Mouse (Mus musculus) midbrain, embryonic 16.5 days (tissue): ENCODE data around the gene Tdrd12. TPM values are rescaled to one million over a fixed set of nuclear protein-coding genes. Genes with fewer than 3 reads are reported as not detected.
"Not testable (repeated sequence)": the region's sequence is repeated elsewhere in the genome, so short reads cannot be mapped to it uniquely, and the experiment has no call there.

Experiments
- ATAC-seq: fragments of 200-750 bp; cut with Nextera tagmentation; 2 replicates; pipeline ENCODE4 v1.8.0; 2017; ENCODE audit warnings: moderate TSS enrichment
- H3K27ac ChIP-seq: fragments of 300-500 bp; sonication (generic); 2 replicates; pipeline ENCODE4 v1.5.1; 2014; ENCODE audit warnings: mild to moderate bottlenecking, low read length, mixed read lengths
- H3K27me3 ChIP-seq: fragments of 300-500 bp; sonication (generic); 2 replicates; pipeline ENCODE4 v1.6.1; 2014; ENCODE audit warnings: low read depth, low read length, mixed read lengths; ENCODE audit not compliant: control insufficient read depth, insufficient read depth
- H3K36me3 ChIP-seq: fragments of 300-500 bp; sonication (generic); 2 replicates; pipeline ENCODE4 v1.6.1; 2014; ENCODE audit warnings: mild to moderate bottlenecking, low read length, moderate library complexity, mixed read lengths; ENCODE audit not compliant: control insufficient read depth, insufficient read depth
- H3K4me1 ChIP-seq: fragments of 300-500 bp; sonication (generic); 2 replicates; pipeline ENCODE4 v1.6.1; 2014; ENCODE audit warnings: mild to moderate bottlenecking, low read length, mixed read lengths; ENCODE audit not compliant: control insufficient read depth, insufficient read depth
- H3K4me2 ChIP-seq: fragments of 300-500 bp; sonication (generic); 2 replicates; pipeline ENCODE4 v1.6.1; 2014; ENCODE audit warnings: mild to moderate bottlenecking, low read length, mixed read lengths
- H3K4me3 ChIP-seq: fragments of 300-500 bp; sonication (generic); 2 replicates; pipeline ENCODE4 v1.5.1; 2014; ENCODE audit warnings: low read depth, mild to moderate bottlenecking, low read length, moderate library complexity, mixed read lengths
- H3K9ac ChIP-seq: fragments of 300-500 bp; sonication (generic); 2 replicates; pipeline ENCODE4 v1.6.1; 2014; ENCODE audit warnings: low read depth, low read length, mixed read lengths
- H3K9me3 ChIP-seq: fragments of 300-500 bp; sonication (generic); replicated peaks from 2 replicates; pipeline ENCODE4 v1.6.1; 2014; ENCODE audit warnings: mild to moderate bottlenecking, low read length, mixed read lengths; ENCODE audit not compliant: control insufficient read depth, poor library complexity, severe bottlenecking
- WGBS: fragments of 180-500 bp; shearing (Covaris S2); extraction: QIAGEN DNeasy Blood & Tissue Kit; methylation state at CpG from one replicate; pipeline ENCODE4 v1.1.7; 2014; 5-methylcytosine and 5-hydroxymethylcytosine counted together
- polyA plus RNA-seq: library from polyadenylated mRNA; unstranded; fragments of >200 nt; fragmentation: Nextera tagmentation; extraction: Ambion mirVana; gene quantifications from 2 replicates; pipeline ENCODE4 v1.2.1, GENCODE M21; 2015

Tdrd12 gene
- polyA plus RNA-seq, 1 experiment from 2014 or later, result 0.63 TPM

DNA sequence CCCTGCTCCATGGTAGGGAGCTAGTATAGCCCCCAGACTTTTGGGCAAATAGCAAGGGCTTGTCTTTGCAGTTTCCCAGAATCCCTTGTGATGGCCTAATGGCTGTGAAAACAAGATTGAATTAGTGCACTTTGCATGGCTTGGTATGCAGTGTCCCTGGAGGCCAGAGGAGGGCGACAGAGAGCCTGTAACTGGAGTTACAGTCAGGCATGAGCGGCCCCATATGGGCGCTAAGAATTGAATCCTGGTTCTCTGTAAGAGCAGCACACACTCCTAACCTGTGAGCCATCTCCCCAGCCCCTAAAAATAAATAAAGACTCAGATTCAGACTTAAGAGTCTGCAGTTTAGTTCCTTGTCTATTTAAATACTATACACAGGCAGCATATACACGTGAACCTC is 42.3 kb upstream of the Tdrd12 start:
- peaks cover 9% of the 10 kb centered on the region for H3K4me1 ChIP-seq
- H3K9me3 ChIP-seq, result no peaks in the 10 kb centered on the region
- no peak for ATAC-seq
- H3K27me3 ChIP-seq, result peaks cover 21% of the 10 kb centered on the region
- H3K36me3 ChIP-seq, result no peaks in the 10 kb centered on the region
- no peak overlapping the region for H3K27ac ChIP-seq
- no peak overlapping the region for H3K4me3 ChIP-seq
- WGBS, result 37% methylated on average over 4 of the region's 4 CpGs
- no peak overlapping the region for H3K9ac ChIP-seq
- no peak overlapping the region for H3K4me2 ChIP-seq

DNA sequence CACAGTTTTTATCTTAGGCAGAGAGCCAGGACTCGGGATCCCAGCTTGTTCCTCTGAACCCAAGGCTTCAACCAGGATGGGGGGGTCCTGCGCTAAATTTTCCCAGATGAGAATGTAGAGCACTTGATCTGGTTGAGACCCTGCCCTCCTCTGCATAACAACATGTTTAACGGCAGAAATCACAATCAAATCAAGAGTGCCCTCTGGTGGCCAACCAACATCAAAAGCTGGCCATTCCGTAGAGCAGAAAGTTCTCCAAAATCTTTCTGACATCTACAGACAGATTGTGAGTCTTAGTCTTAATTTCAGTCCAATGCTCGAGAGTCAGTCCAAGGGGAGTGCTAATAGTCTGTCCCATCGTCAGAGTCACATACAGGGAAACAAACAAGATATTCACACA is 33.3 kb upstream of the Tdrd12 start:
- H3K9me3 ChIP-seq, H3K4me1 ChIP-seq, H3K4me2 ChIP-seq, H3K27me3 ChIP-seq, H3K4me3 ChIP-seq, H3K9ac ChIP-seq, H3K27ac ChIP-seq, H3K36me3 ChIP-seq, ATAC-seq: not testable (repeated sequence)
- 21% methylated on average over 6 of the region's 6 CpGs for WGBS

- not testable (repeated sequence) for H3K36me3 ChIP-seq, H3K9ac ChIP-seq, H3K27ac ChIP-seq, ATAC-seq, H3K9me3 ChIP-seq, H3K4me2 ChIP-seq, H3K4me1 ChIP-seq, H3K4me3 ChIP-seq, H3K27me3 ChIP-seq
- 88% methylated on average over 4 of the region's 4 CpGs for WGBS
Observed at GRCm38 (mm10) chr7:35569724-35570123, 32.2 kb upstream of the Tdrd12 start.

- H3K27me3 ChIP-seq, H3K4me3 ChIP-seq, H3K4me1 ChIP-seq, H3K4me2 ChIP-seq, H3K9ac ChIP-seq, H3K9me3 ChIP-seq, H3K27ac ChIP-seq, H3K36me3 ChIP-seq, ATAC-seq: not testable (repeated sequence)
- WGBS, result 73% methylated on average over 13 of the region's 13 CpGs
Observed at GRCm38 (mm10) chr7:35565965-35566364, 28.4 kb upstream of the Tdrd12 start.

- H3K4me1 ChIP-seq, H3K36me3 ChIP-seq, H3K9me3 ChIP-seq, ATAC-seq, H3K9ac ChIP-seq, H3K27me3 ChIP-seq, H3K4me2 ChIP-seq, H3K27ac ChIP-seq, H3K4me3 ChIP-seq: not testable (repeated sequence)
- 86% methylated on average over 10 of the region's 10 CpGs for WGBS
Observed at GRCm38 (mm10) chr7:35564872-35565271, 27.3 kb upstream of the Tdrd12 start.

- no peak overlapping the region for H3K9ac ChIP-seq
- H3K27me3 ChIP-seq, result no peaks in the 10 kb centered on the region
- H3K36me3 ChIP-seq, result no peaks in the 10 kb centered on the region
- H3K4me1 ChIP-seq, result no peaks in the 10 kb centered on the region
- no peaks in the 10 kb centered on the region for H3K9me3 ChIP-seq
- H3K4me2 ChIP-seq, result no peak overlapping the region
- no peak overlapping the region for H3K27ac ChIP-seq
- H3K4me3 ChIP-seq, result no peak overlapping the region
- 93% methylated on average over 2 of the region's 2 CpGs for WGBS
- no peak for ATAC-seq
Observed at GRCm38 (mm10) chr7:35564067-35564865, 26.7 kb upstream of the Tdrd12 start.

DNA sequence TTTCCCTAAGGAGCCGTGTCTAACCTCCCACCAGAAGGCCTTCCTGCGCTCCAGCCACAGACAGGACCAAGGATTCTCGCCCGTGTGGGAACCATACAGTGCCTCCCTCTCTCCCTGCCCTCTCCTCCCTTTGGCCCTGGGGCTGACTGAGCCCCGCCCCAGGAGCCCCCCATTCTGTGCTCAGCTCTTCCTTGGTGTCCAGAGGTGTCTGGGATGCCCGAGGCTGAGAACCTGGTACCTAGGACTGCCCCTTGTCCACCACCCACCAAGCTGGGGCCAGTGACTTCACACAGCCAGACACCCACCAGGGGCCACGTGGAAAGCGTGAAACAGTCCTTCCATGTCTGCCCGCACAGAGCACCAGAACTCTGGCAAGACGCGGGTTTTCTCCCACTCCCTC is 25.5 kb upstream of the Tdrd12 start:
- Histone ChIP-seq H3K27ac (no peak overlapping the region), H3K4me1 (no peaks in the 10 kb centered on the region), H3K9ac (no peak overlapping the region), H3K36me3 (no peaks in the 10 kb centered on the region), H3K4me2 (no peak overlapping the region), H3K9me3 (no peaks in the 10 kb centered on the region), H3K4me3 (no peak overlapping the region), H3K27me3 (no peaks in the 10 kb centered on the region)
- 79% methylated on average over 11 of the region's 11 CpGs for WGBS
- ATAC-seq, result no peak

DNA sequence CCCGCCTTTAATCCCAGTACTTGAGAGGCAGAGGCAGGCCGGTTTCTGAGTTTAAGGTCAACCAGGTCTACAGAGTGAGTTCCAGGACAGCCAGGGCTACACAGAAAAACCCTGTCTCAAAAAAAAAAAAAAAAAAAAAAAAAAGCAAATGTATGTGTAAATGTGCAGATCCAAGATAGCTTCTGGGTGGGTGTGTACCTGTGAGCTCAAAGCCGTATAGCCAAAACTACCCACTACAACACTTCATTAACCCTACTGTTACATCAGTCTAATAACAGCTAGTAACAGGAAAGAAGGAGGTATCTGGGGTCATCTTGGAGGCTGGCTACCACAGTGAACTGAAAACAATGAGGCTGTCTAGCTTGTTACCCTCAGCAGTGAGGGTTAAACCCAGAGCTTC is 22.3 kb upstream of the Tdrd12 start:
- Histone ChIP-seq H3K4me1 (peaks cover 8% of the 10 kb centered on the region), H3K36me3 (no peaks in the 10 kb centered on the region), H3K4me2 (no peak overlapping the region), H3K4me3 (no peak overlapping the region), H3K27ac (no peak overlapping the region), H3K9me3 (no peaks in the 10 kb centered on the region), H3K27me3 (no peaks in the 10 kb centered on the region), H3K9ac (no peak overlapping the region)
- ATAC-seq, result no peak
- WGBS, result 96% methylated on average over 3 of the region's 3 CpGs

DNA sequence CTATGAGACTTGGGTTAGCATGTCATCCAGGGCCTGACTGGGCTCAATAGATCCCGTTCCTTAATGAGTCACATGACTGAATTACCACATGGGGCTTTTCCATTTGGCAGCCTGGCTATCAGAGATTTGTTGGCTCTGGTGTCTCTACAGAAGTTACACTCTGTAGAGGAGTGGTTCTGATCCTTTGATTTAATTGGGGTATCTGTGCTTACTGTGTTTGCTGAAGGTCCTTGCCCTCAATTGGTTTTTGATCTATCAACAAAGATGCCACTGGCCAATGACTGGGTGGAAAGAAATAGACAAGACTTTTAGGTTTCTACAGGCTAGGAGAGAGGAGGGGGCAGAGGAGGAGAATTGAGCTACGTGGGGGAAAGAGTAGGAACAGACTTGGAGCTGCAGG is 21.1 kb upstream of the Tdrd12 start:
- Histone ChIP-seq H3K9me3 (no peaks in the 10 kb centered on the region), H3K36me3 (no peaks in the 10 kb centered on the region), H3K4me2 (no peak overlapping the region), H3K9ac (no peak overlapping the region), H3K27me3 (no peaks in the 10 kb centered on the region), H3K27ac (no peak overlapping the region), H3K4me1 (peaks cover 13% of the 10 kb centered on the region), H3K4me3 (no peak overlapping the region)
- ATAC-seq, result no peak
- 59% methylated on average over 2 of the region's 2 CpGs for WGBS
